Mouse (Mus musculus) forebrain, embryonic 10.5 days (tissue): Measurements from ENCODE around the gene Dcaf12. TPM values are rescaled to one million over a fixed set of nuclear protein-coding genes. Genes with fewer than 3 reads are reported as not detected.
A peak's percentile ranks its signal among the peaks of the same experiment; 100 is the strongest.

ENCODE experiments used
- DNase-seq: peaks from one replicate; pipeline ENCODE4 v3.0.0-alpha.2; 2017; ENCODE audit warnings: low spot score; ENCODE audit errors: extremely low spot score
- H3K27ac ChIP-seq: fragments of 300-500 bp; sonication (generic); 2 replicates; pipeline ENCODE4 v1.5.1; 2016; ENCODE audit warnings: mild to moderate bottlenecking
- H3K27me3 ChIP-seq: fragments of 300-500 bp; sonication (generic); 2 replicates; pipeline ENCODE4 v1.6.1; 2016; ENCODE audit warnings: mild to moderate bottlenecking; ENCODE audit not compliant: poor library complexity, severe bottlenecking
- H3K36me3 ChIP-seq: fragments of 300-500 bp; sonication (generic); replicated peaks from 2 replicates; pipeline ENCODE4 v1.6.1; 2016; ENCODE audit warnings: mild to moderate bottlenecking, moderate library complexity
- H3K4me1 ChIP-seq: fragments of 300-500 bp; sonication (generic); 2 replicates; pipeline ENCODE4 v1.6.1; 2016
- H3K4me3 ChIP-seq: fragments of 300-500 bp; sonication (generic); 2 replicates; pipeline ENCODE4 v1.5.1; 2016; ENCODE audit warnings: mild to moderate bottlenecking, moderate library complexity
- H3K9me3 ChIP-seq: fragments of 300-500 bp; sonication (generic); 2 replicates; pipeline ENCODE4 v1.6.1; 2016; ENCODE audit warnings: mild to moderate bottlenecking, moderate library complexity
- WGBS: fragments of 180-500 bp; shearing (Covaris S2); methylation state at CpG from one replicate; pipeline ENCODE4 v1.1.7; 2016; 5-methylcytosine and 5-hydroxymethylcytosine counted together
- polyA plus RNA-seq: library from polyadenylated mRNA; unstranded; fragments of >200 nt; fragmentation: Nextera tagmentation; extraction: Ambion mirVana; gene quantifications from 2 replicates; pipeline ENCODE4 v1.2.1, GENCODE M21; 2016

Dcaf12 gene
- polyA plus RNA-seq, 1 experiment from 2014 or later: 60.7 TPM

DNA sequence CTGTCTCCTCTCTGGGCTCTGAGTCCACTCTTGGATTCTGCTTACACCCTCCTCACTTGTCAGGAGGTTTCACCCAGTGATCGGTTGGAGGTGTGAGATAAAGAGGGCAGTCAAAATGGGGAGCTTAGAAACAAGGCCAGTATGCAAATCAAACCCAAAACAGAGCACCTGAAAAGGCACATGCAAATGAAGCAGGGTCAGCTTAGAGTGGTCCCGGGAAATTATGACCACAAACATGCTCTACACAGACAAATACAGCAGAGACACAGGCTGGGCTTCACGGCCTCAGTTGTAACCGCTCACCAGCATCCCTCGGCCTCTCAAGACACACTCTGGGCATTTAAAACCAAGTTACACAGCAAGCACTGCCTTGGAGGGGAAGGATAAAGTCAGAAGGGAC is 15.7 kb downstream of the Dcaf12 start:
- no peaks in the 10 kb centered on the region for H3K4me1 ChIP-seq
- H3K4me3 ChIP-seq: no peak overlapping the region
- 94% methylated on average over 5 of the region's 5 CpGs for WGBS
- no peak overlapping the region for H3K27ac ChIP-seq
- no peaks in the 10 kb centered on the region for H3K9me3 ChIP-seq
- peaks cover 97% of the 10 kb centered on the region for H3K36me3 ChIP-seq
- no peaks in the 10 kb centered on the region for H3K27me3 ChIP-seq
- no peak for DNase-seq

GRCm38 (mm10) chr4:41295960-41296359 is 18.7 kb downstream of the Dcaf12 start:
- no peaks in the 10 kb centered on the region for H3K4me1 ChIP-seq

GRCm38 (mm10) chr4:41295507-41295906 is 19.2 kb downstream of the Dcaf12 start:
- H3K9me3 ChIP-seq: no peaks in the 10 kb centered on the region
- DNase-seq: no peak
- H3K4me1 ChIP-seq: no peaks in the 10 kb centered on the region
- no peaks in the 10 kb centered on the region for H3K27me3 ChIP-seq
- WGBS: 94% methylated on average over 11 of the region's 11 CpGs
- no peak overlapping the region for H3K4me3 ChIP-seq
- no peak overlapping the region for H3K27ac ChIP-seq
- peaks cover 99% of the 10 kb centered on the region for H3K36me3 ChIP-seq

More at GRCm38 (mm10) chr4:41295960-41296359, 18.7 kb downstream of the Dcaf12 start:
- Histone ChIP-seq H3K9me3 (no peaks in the 10 kb centered on the region), H3K4me3 (no peak overlapping the region), H3K27me3 (no peaks in the 10 kb centered on the region), H3K27ac (no peak overlapping the region), H3K36me3 (peaks cover 99% of the 10 kb centered on the region)
- no peak for DNase-seq
- 98% methylated on average over 7 of the region's 7 CpGs for WGBS

DNA sequence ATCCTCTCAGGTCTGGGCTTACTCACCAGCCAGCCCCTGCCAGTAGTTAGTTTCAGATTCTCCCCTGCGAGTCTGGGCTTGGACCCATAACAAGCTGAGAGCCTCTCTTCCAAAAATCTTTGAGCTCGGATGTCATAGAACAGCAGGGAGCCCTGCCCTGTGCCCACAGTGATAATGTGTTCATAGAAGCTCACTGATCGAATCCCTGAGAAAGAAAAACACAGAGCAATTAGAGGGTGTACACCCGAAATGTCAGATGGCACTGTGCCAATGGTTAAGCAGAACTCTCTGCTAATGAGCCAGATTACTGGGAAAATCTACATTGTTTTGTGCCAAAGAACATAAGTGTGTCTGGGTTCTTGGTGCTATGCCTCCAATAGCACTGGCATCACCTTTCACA is 20.8 kb downstream of the Dcaf12 start:
- H3K27ac ChIP-seq: no peak overlapping the region; the same call in 1 of the 2 replicates
- no peaks in the 10 kb centered on the region for H3K9me3 ChIP-seq
- no peaks in the 10 kb centered on the region for H3K27me3 ChIP-seq
- WGBS: 88% methylated on average over 4 of the region's 4 CpGs
- DNase-seq: no peak
- no peak overlapping the region for H3K4me3 ChIP-seq
- peaks cover 90% of the 10 kb centered on the region for H3K36me3 ChIP-seq
- H3K4me1 ChIP-seq: no peaks in the 10 kb centered on the region

GRCm38 (mm10) chr4:41289802-41290201 is 24.9 kb downstream of the Dcaf12 start:
- H3K36me3 ChIP-seq: peaks cover 50% of the 10 kb centered on the region
- WGBS: 77% methylated on average over 7 of the region's 7 CpGs

DNA sequence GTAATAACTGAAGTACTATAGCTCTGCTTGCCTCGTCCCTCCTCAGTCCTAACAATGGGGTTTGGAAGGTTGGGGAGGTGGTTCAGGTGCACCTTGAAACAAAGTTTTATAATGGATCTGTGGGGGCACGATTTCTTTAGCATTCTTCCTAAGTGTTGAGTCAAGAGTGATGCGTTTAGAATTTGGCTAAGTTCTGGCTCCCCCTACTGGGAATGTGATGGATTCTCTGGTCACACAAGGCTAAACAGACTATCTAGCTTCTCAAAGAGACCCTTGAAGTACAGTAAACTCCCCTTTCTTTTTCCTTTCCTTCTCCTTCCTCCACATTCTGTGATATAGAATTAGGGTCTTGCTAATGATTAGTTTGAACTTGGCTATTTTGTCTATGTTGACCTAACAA is 28.3 kb downstream of the Dcaf12 start:
- H3K4me3 ChIP-seq: no peak overlapping the region
- WGBS: 28% methylated on average over 3 of the region's 3 CpGs
- no peaks in the 10 kb centered on the region for H3K27me3 ChIP-seq
- no peak for DNase-seq
- H3K27ac ChIP-seq: no peak overlapping the region
- H3K9me3 ChIP-seq: no peaks in the 10 kb centered on the region
- H3K4me1 ChIP-seq: peaks cover 7% of the 10 kb centered on the region; the same call in 1 of the 2 replicates
- H3K36me3 ChIP-seq: peaks cover 16% of the 10 kb centered on the region

More at GRCm38 (mm10) chr4:41289802-41290201, 24.9 kb downstream of the Dcaf12 start:
- H3K9me3 ChIP-seq: no peaks in the 10 kb centered on the region
- no peaks in the 10 kb centered on the region for H3K27me3 ChIP-seq
- no peak overlapping the region for H3K4me3 ChIP-seq
- H3K4me1 ChIP-seq: peaks cover 3% of the 10 kb centered on the region; the same call in 1 of the 2 replicates
- H3K27ac ChIP-seq: no peak overlapping the region
- no peak for DNase-seq

- peaks cover 7% of the 10 kb centered on the region; the same call in 1 of the 2 replicates for H3K4me1 ChIP-seq
- no peaks in the 10 kb centered on the region for H3K36me3 ChIP-seq
- no peaks in the 10 kb centered on the region for H3K27me3 ChIP-seq
- DNase-seq: no peak
- no peak overlapping the region for H3K27ac ChIP-seq
- WGBS: 82% methylated on average over 2 of the region's 2 CpGs
- no peak overlapping the region for H3K4me3 ChIP-seq
- no peaks in the 10 kb centered on the region for H3K9me3 ChIP-seq
Measured at GRCm38 (mm10) chr4:41284087-41284486, 30.6 kb downstream of the Dcaf12 start.

- WGBS: 75% methylated on average over 5 of the region's 5 CpGs
- Histone ChIP-seq H3K4me1 (peaks cover 31% of the 10 kb centered on the region), H3K4me3 (peak overlapping the region; percentile 93), H3K9me3 (no peaks in the 10 kb centered on the region), H3K36me3 (peaks cover 12% of the 10 kb centered on the region), H3K27me3 (no peaks in the 10 kb centered on the region), H3K27ac (peak overlapping the region; percentile 97)
- DNase-seq: no peak
Measured at GRCm38 (mm10) chr4:41275927-41276326, 38.8 kb downstream of the Dcaf12 start.

GRCm38 (mm10) chr4:41274980-41275850 is 39.5 kb downstream of the Dcaf12 start, which contains the start of gene Ubap2:
Ubap2 (minus strand) TSS chr4:41275144.
- Histone ChIP-seq H3K9me3 (no peaks in the 10 kb centered on the region), H3K27ac (peak within 1 kb of the TSS; percentile 97), H3K36me3 (peaks cover 19% of the 10 kb centered on the region), H3K4me3 (peak within 1 kb of the TSS; percentile 93), H3K4me1 (peaks cover 31% of the 10 kb centered on the region), H3K27me3 (no peaks in the 10 kb centered on the region)
- DNase-seq: peak; percentile 97
- WGBS: under 1% methylated on average over 60 of the region's 60 CpGs

GRCm38 (mm10) chr4:41274377-41274979 is 40.2 kb downstream of the Dcaf12 start:
- no peak for DNase-seq
- peaks cover 31% of the 10 kb centered on the region for H3K4me1 ChIP-seq
- H3K36me3 ChIP-seq: peaks cover 27% of the 10 kb centered on the region
- H3K9me3 ChIP-seq: no peaks in the 10 kb centered on the region
- H3K4me3 ChIP-seq: peak overlapping the region; percentile 93
- no peaks in the 10 kb centered on the region for H3K27me3 ChIP-seq
- WGBS: under 1% methylated on average over 18 of the region's 18 CpGs
- peak overlapping the region; percentile 97 for H3K27ac ChIP-seq

GRCm38 (mm10) chr4:41268133-41268532 is 46.6 kb downstream of the Dcaf12 start:
- Histone ChIP-seq H3K27ac (no peak overlapping the region), H3K36me3 (peaks cover 84% of the 10 kb centered on the region), H3K4me3 (no peak overlapping the region), H3K4me1 (peaks cover 13% of the 10 kb centered on the region), H3K27me3 (no peaks in the 10 kb centered on the region), H3K9me3 (no peaks in the 10 kb centered on the region)
- no peak for DNase-seq

- H3K27ac ChIP-seq: no peak overlapping the region
- WGBS: 92% methylated on average over 4 of the region's 4 CpGs
- no peak overlapping the region for H3K4me3 ChIP-seq
- DNase-seq: no peak
- peaks cover 94% of the 10 kb centered on the region for H3K36me3 ChIP-seq
- no peaks in the 10 kb centered on the region for H3K4me1 ChIP-seq
- H3K27me3 ChIP-seq: no peaks in the 10 kb centered on the region
- H3K9me3 ChIP-seq: no peaks in the 10 kb centered on the region
Measured at GRCm38 (mm10) chr4:41266350-41266749, 48.3 kb downstream of the Dcaf12 start.

DNA sequence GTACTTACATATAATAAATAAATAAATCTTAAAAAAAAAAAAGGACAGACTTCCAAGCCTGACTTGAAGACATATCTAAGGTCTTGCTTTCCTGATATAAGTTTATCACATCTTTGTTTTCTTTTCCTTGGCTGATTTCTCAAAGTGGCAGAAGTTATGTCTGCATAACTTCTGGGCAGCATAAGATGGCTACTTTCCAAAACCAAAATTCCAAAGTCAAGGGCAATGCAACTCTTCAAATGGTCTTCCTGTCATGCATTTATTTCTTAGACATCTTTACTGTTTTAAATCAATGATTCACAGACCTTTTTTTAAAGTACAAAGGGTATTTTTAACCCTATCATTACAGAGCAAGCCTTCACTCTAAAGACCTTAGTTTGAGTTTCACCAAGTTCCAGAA is 54.0 kb downstream of the Dcaf12 start:
- DNase-seq: no peak
- Histone ChIP-seq H3K27me3 (no peaks in the 10 kb centered on the region), H3K4me3 (no peak overlapping the region), H3K27ac (no peak overlapping the region), H3K4me1 (no peaks in the 10 kb centered on the region), H3K36me3 (peaks cover 69% of the 10 kb centered on the region), H3K9me3 (no peaks in the 10 kb centered on the region)
